Mouse (Mus musculus) bone marrow, adult 2 months (tissue): ENCODE measurements around the gene Olfr5.
A peak's percentile ranks its signal among the peaks of the same experiment; 100 is the strongest.

Experiments
- CTCF ChIP-seq: fragments of 200-500 bp; IDR thresholded peaks from 2 replicates; pipeline ENCODE4 v1.5.1; 2011; ENCODE audit warnings: low read length, control low read depth; ENCODE audit not compliant: control insufficient read depth, insufficient read depth
- POLR2A ChIP-seq: fragments of 200-500 bp; IDR thresholded peaks from 2 replicates; pipeline ENCODE4 v1.6.1; 2011; ENCODE audit warnings: low read depth, mild to moderate bottlenecking, control low read depth, low read length, borderline replicate concordance; ENCODE audit not compliant: control insufficient read depth

GRCm38 (mm10) chr7:6430342-6430741 lies 56.4 kb downstream of the Olfr5 start:
- peak; percentile 70 for TF ChIP-seq CTCF
- TF ChIP-seq POLR2A = no peak
